Mouse (Mus musculus) lung, adult 2 months (tissue): Measurements from ENCODE around the gene D430042O09Rik. TPM values are rescaled to one million over a fixed set of nuclear protein-coding genes. Genes with fewer than 3 reads are reported as not detected.

ENCODE experiments used
- DNase-seq: peaks from one replicate; pipeline ENCODE4 v3.0.0; 2022
- H3K4me1 ChIP-seq: fragments of 200-500 bp; 2 replicates; pipeline ENCODE4 v1.6.1; 2011; ENCODE audit warnings: low read length; ENCODE audit not compliant: control insufficient read depth, insufficient read depth
- H3K4me3 ChIP-seq: fragments of 200-500 bp; replicated peaks from 2 replicates; pipeline ENCODE3; 2011; ENCODE audit warnings: low read depth, mild to moderate bottlenecking, control low read depth, low read length; ENCODE audit errors: extremely low read depth
- CTCF ChIP-seq: fragments of 200-500 bp; IDR thresholded peaks from 2 replicates; pipeline ENCODE4 v1.5.1; 2011; ENCODE audit warnings: mild to moderate bottlenecking, low read length, control low read depth; ENCODE audit not compliant: insufficient read depth
- POLR2A ChIP-seq: fragments of 200-500 bp; IDR thresholded peaks from 2 replicates; pipeline ENCODE4 v1.6.1; 2011; ENCODE audit warnings: low read depth, mild to moderate bottlenecking, control low read depth, low read length, borderline replicate concordance; ENCODE audit errors: extremely low read depth
- whole genome bisulfite sequencing: fragments of 180-500 bp; shearing (Covaris S2); methylation state at CpG from one replicate; pipeline ENCODE4 v1.1.7; 2018; 5-methylcytosine and 5-hydroxymethylcytosine counted together
- polyA plus RNA-seq: library from polyadenylated mRNA; depleted of rRNA; stranded (reverse); fragments of >200 nt; gene quantifications from 2 replicates; pipeline ENCODE4 v1.2.3, GENCODE M21; 2012

D430042O09Rik gene
- polyA plus RNA-seq, 1 experiment, result 18.4 TPM

- Histone ChIP-seq H3K4me3 (no peak overlapping the region), H3K4me1 (no peaks in the 10 kb centered on the region)
- TF ChIP-seq POLR2A (no peak), CTCF (no peak)
- DNase-seq, result no peak
- 71% methylated on average over 1 of the region's 1 CpGs for WGBS
These were observed 125.1 kb downstream of the D430042O09Rik start for GRCm38 (mm10) chr7:125832767-125833166.

GRCm38 (mm10) chr7:125833471-125833870 lies 125.8 kb downstream of the D430042O09Rik start:
- DNase-seq, result no peak
- Histone ChIP-seq H3K4me3 (no peak overlapping the region), H3K4me1 (no peaks in the 10 kb centered on the region)
- 95% methylated on average over 2 of the region's 2 CpGs for WGBS
- TF ChIP-seq POLR2A (no peak), CTCF (no peak)

DNA sequence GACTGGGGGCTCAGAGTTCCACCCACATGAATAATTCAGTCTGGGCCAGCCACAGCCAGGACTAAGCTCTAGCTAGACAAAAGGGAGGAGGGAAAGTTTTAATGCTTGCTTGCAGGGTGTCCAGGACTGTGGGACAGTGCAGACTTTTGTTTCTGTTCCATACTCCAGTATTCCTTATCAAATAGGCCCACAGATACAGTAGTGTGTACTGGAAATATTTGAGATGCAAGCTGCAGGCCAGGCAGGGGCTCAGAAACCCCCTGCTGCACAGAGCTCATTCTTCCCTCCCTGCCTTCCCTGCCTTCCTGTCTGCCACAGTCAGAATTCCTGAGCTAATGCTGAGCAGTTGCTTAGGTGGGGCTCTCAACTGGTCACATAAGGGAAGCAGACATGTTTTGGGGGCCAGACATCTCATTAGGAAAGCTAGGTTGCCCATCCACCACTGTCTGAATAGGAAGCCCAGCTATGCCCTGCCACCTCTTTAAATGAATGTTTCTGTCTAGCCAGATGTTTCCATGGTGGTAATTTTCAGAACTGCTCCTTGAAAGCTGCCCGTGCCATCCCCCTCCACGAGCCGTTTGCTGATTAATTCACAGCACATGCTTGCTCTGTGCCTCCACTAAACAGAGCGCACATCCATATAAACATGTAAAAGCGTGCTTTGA lies 130.5 kb downstream of the D430042O09Rik start:
- no peak overlapping the region for H3K4me3 ChIP-seq
- no peak for DNase-seq
- TF ChIP-seq POLR2A (no peak), CTCF (no peak)
- 82% methylated on average over 5 of the region's 5 CpGs for WGBS
- H3K4me1 ChIP-seq, result no peaks in the 10 kb centered on the region

- no peak for DNase-seq
- no peak for TF ChIP-seq POLR2A
- no peak for TF ChIP-seq CTCF
- peaks cover 3% of the 10 kb centered on the region; the same call in 1 of the 2 replicates for H3K4me1 ChIP-seq
- 56% methylated on average over 1 of the region's 1 CpGs for WGBS
- H3K4me3 ChIP-seq, result no peak overlapping the region
These were observed 137.9 kb downstream of the D430042O09Rik start for GRCm38 (mm10) chr7:125845611-125846010.

GRCm38 (mm10) chr7:125846866-125847527 lies 139.3 kb downstream of the D430042O09Rik start:
- WGBS, result 66% methylated on average over 8 of the region's 8 CpGs
- no peak for TF ChIP-seq POLR2A
- TF ChIP-seq CTCF, result no peak

GRCm38 (mm10) chr7:125847528-125847866 lies 139.8 kb downstream of the D430042O09Rik start:
- Histone ChIP-seq H3K4me3 (no peak overlapping the region), H3K4me1 (peaks cover 3% of the 10 kb centered on the region; the same call in 1 of the 2 replicates)
- 90% methylated on average over 2 of the region's 2 CpGs for WGBS
- DNase-seq, result no peak
- TF ChIP-seq CTCF, result no peak
- no peak for TF ChIP-seq POLR2A

More at GRCm38 (mm10) chr7:125846866-125847527, 139.3 kb downstream of the D430042O09Rik start:
- H3K4me3 ChIP-seq, result no peak overlapping the region
- H3K4me1 ChIP-seq, result peaks cover 3% of the 10 kb centered on the region; the same call in 1 of the 2 replicates
- no peak for DNase-seq

DNA sequence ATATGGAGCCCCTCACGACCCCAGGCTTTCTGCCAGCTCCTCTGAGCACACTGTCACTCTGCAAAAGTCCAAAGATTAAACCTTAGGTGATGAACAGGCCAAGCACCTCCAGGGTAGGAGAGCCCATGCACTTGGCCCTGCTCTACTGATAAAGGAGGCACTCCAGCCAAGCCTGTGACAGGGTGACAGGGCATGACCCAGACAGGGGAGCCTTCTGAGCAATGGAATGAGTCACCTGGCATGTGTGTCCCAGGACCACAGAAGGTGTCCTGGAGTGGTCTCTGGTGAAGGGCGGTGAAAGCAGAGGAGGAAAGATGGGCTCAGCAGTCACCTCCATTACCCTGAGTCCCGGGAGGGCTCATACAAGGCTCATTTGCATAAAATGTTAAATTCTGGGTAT lies 151.9 kb downstream of the D430042O09Rik start:
- Histone ChIP-seq H3K4me3 (no peak overlapping the region), H3K4me1 (no peaks in the 10 kb centered on the region)
- no peak for DNase-seq
- TF ChIP-seq CTCF (no peak), POLR2A (no peak)
- 69% methylated on average over 3 of the region's 3 CpGs for WGBS

DNA sequence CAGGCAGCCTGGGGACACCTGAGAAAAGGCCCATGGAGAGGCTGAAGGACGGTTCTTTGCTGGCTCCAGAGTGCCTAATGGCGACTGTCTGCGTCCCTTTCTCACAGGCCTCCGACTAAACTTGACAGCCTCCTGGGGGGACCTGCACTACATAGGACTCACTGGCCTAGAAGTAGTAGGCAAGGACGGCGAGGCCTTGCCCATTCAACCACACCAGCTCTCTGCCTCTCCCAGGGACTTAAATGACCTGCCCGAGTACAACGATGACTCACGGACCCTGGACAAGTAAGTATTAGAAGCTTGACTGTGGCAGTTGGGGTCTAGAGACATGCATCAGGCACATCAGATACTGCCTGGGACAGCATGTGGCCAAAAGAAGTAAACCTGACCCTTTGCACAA lies 152.7 kb downstream of the D430042O09Rik start:
- Histone ChIP-seq H3K4me3 (no peak overlapping the region), H3K4me1 (no peaks in the 10 kb centered on the region)
- TF ChIP-seq CTCF (no peak), POLR2A (no peak)
- DNase-seq, result no peak
- WGBS, result 93% methylated on average over 9 of the region's 9 CpGs

DNA sequence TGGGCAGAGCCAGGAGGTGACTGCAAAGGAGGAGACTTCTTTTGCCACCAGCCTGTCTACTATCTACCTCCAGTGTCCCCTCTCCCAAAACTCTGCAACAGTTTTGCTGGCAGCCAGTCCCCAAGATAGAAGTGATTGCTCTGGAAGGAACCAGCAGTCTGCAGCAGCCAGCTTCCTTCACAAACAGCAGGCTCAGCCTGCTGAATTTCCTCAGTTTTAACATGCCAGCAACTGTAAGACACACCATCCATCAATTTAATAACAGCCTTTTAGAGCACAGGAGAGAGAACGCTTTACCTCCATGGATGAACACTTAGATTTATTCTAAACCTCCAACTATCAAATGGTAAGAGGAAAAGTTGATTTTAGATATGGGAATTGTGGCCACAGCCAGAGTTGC lies 156.3 kb downstream of the D430042O09Rik start:
- no peaks in the 10 kb centered on the region for H3K4me1 ChIP-seq
- no peak for DNase-seq
- no peak for TF ChIP-seq CTCF
- TF ChIP-seq POLR2A, result no peak
- H3K4me3 ChIP-seq, result no peak overlapping the region
- WGBS, result 77% methylated on average over 1 of the region's 1 CpGs

- no peak for DNase-seq
- TF ChIP-seq CTCF, result no peak
- TF ChIP-seq POLR2A, result no peak
These were observed 157.5 kb downstream of the D430042O09Rik start for GRCm38 (mm10) chr7:125865234-125865633.

DNA sequence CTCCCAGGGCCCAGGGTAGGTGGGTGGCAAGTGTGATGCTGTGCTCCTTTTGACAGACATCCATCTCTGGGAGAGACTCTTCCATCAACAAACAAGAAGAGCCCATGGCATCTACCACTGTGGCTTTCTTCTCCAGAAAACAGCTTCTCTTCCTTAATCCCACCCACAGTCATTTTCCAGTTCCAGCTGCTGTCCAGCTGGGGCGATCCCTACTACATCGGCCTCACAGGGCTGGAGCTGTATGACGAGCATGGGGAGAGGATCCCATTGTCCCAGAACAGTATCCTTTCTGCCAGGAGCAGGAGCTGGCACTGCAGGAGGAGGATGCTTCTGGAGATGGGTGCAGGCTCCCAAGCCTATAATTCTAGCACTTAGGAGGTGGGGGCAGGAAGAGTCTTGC lies 160.9 kb downstream of the D430042O09Rik start:
- DNase-seq, result no peak
- WGBS, result 87% methylated on average over 3 of the region's 3 CpGs
- Histone ChIP-seq H3K4me1 (no peaks in the 10 kb centered on the region), H3K4me3 (no peak overlapping the region)
- TF ChIP-seq CTCF, result no peak
- no peak for TF ChIP-seq POLR2A

More at GRCm38 (mm10) chr7:125865234-125865633, 157.5 kb downstream of the D430042O09Rik start:
- H3K4me3 ChIP-seq, result no peak overlapping the region
- 74% methylated on average over 11 of the region's 11 CpGs for WGBS
- no peaks in the 10 kb centered on the region for H3K4me1 ChIP-seq
